Mouse (Mus musculus) G1E (cell line): ENCODE measurements around the gene Sf3a1.

ENCODE experiments used
- CTCF ChIP-seq: IDR thresholded peaks from 2 replicates; pipeline ENCODE4 v1.5.1; 2012; ENCODE audit warnings: low read depth, low read length, inconsistent platforms, mixed read lengths
- GATA1 ChIP-seq: IDR thresholded peaks from 2 replicates; pipeline ENCODE4 v1.6.1; 2012; ENCODE audit warnings: borderline replicate concordance, low read length, inconsistent platforms, mixed read lengths
- TAL1 ChIP-seq: conservative IDR thresholded peaks from 2 replicates; pipeline ENCODE4 v1.6.1; 2012; ENCODE audit warnings: low read depth, low read length, inconsistent platforms, mixed read lengths

- TF ChIP-seq GATA1 (no peak), CTCF (no peak), TAL1 (no peak)
Observed at GRCm38 (mm10) chr11:4148536-4149156, 11.5 kb upstream of the Sf3a1 start.
